Mouse (Mus musculus): ENCODE measurements around the gene Hist1h3c.

DNA sequence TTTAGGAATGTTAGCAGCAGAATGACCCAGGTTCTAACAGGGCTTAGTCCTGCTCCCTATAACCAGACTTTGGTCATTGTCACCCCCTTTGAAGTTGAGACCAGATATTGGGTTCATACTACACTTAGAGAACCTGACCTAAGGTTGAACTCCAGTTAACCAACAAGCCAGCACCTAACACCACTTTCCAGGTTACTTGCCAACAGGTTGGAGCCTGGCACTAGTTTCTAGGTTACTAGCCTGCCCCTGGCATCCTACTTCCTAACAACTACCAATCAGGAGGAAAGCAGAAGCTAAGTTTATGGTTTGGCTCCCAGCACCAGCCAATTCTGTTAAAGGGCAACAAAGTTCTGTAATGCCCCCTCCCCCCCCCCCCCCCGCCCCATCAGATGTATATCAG lies 20.2 kb downstream of the Hist1h3c start:
- TF ChIP-seq CTCF (IDR thresholded peaks at IDR 0.05; ENCODE audit: low read depth, low read length) (no peak), POLR2A (IDR thresholded peaks at IDR 0.05; ENCODE audit: insufficient read depth, low read length) (no peak)
